In the genomic region with DNA sequence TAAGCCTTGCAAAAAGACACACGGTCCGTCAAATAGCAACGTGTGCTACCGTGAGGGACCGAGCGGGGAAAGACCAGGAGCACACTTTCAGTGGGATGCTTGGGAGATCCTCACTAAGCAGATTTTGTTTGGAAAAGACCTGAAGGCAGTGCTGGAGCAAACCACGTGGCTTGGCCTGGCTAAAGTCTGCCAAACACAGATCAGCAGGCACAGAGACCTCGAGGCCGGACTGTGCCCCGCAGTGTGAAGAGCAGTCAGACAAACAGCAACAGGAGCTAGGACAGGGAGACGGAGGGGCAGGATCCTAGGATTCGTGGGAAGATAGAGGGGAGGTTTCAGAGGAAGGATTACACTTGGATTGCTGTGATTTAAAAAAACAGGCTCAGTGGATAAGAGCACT, we compare ENCODE assay signal across 20 mouse cellular contexts. TPM values are rescaled to one million over a fixed set of nuclear protein-coding genes. Genes with fewer than 3 reads are reported as not detected.
DNase-seq lines count a peak whose midpoint lies in the region; ATAC-seq and TF ChIP-seq lines count a peak whose summit lies in the region.
"Had no signal": no experiment of that assay in that cellular context is flagged by ENCODE, and none has a peak within 500 bp of the region (broad histone marks: within the 10 kb centered on the region; RNA-seq: fewer than 3 reads in every experiment).

No protein-coding gene starts in this region.

- H3K4me1 ChIP-seq in liver, adult 2 months (ENCODE audit: control insufficient read depth, insufficient read depth, low read length) = peaks cover 3% of the 10 kb centered on the region; the same call in 1 of the 2 replicates
- peaks cover 7% of the 10 kb centered on the region for H3K4me1 ChIP-seq in liver, embryonic 12.5 days
- H3K4me1 ChIP-seq: embryonic facial prominence, embryonic 12.5 days; heart, embryonic 12.5 days had no signal

- no peak overlapping the region for H3K9ac ChIP-seq in liver, adult 2 months (ENCODE audit: low read depth, low read length)
- H3K9ac ChIP-seq in liver, embryonic 12.5 days = no peak overlapping the region
- H3K9ac ChIP-seq: embryonic facial prominence, embryonic 12.5 days; forebrain, embryonic 15.5 days; heart, embryonic 12.5 days; hindbrain, embryonic 14.5 days had no signal

- DNase-seq in liver, adult 2 months (ENCODE audit: extremely low read depth, low read depth, low spot score) = peak; percentile 61
- peak; percentile 91 for DNase-seq in kidney, adult 9 months
- DNase-seq in kidney, postnatal 10 days = peak; percentile 65
- peak; percentile 45 for DNase-seq in yolk sac, embryonic 10.5 days (ENCODE audit: low spot score)
- no peak for DNase-seq in ovary, postnatal 36 days (ENCODE audit: low spot score)
- no peak for DNase-seq in gastrocnemius, postnatal 10 days
- DNase-seq: adrenal gland, postnatal 10 days; cerebellum, adult 11 months; cerebellum, adult 8-10 months; cerebellum, postnatal 14 days; gastrocnemius, postnatal 14 days had no signal

- TF ChIP-seq CTCF in liver, adult 2 months (IDR thresholded peaks at IDR 0.05; ENCODE audit: low read depth, low read length) = no peak

- no peak overlapping the region for H3K27ac ChIP-seq in liver, adult 2 months (replicated peaks; ENCODE audit: insufficient read depth, low read depth, low read length)
- no peak overlapping the region for H3K27ac ChIP-seq in liver, embryonic 12.5 days
- H3K27ac ChIP-seq: embryonic facial prominence, embryonic 12.5 days; forebrain, embryonic 15.5 days; hindbrain, embryonic 10.5 days; hindbrain, embryonic 14.5 days had no signal

- H3K79me2 ChIP-seq in liver, adult 2 months (ENCODE audit: control insufficient read depth, insufficient read depth, low read length) = no peaks in the 10 kb centered on the region

- ATAC-seq in liver, embryonic 12.5 days = no peak
- ATAC-seq: forebrain, embryonic 15.5 days had no signal

- 49% methylated on average over 12 of the region's 12 CpGs for WGBS in liver, adult 2 months
- 70% methylated on average over 12 of the region's 12 CpGs for WGBS in liver, embryonic 12.5 days (ENCODE audit: insufficient replicate concordance)

- no peaks in the 10 kb centered on the region for H3K36me3 ChIP-seq in liver, adult 2 months (ENCODE audit: control insufficient read depth, insufficient read depth, low read length)
- no peaks in the 10 kb centered on the region for H3K36me3 ChIP-seq in liver, embryonic 12.5 days
- H3K36me3 ChIP-seq: embryonic facial prominence, embryonic 12.5 days; forebrain, embryonic 15.5 days; heart, embryonic 12.5 days; hindbrain, embryonic 10.5 days had no signal

- no peaks in the 10 kb centered on the region for H3K9me3 ChIP-seq in liver, embryonic 12.5 days (replicated peaks)
- H3K9me3 ChIP-seq: embryonic facial prominence, embryonic 12.5 days; forebrain, embryonic 15.5 days; heart, embryonic 12.5 days; hindbrain, embryonic 10.5 days had no signal

- no peak overlapping the region for H3K4me2 ChIP-seq in liver, embryonic 12.5 days
- H3K4me2 ChIP-seq: embryonic facial prominence, embryonic 12.5 days; forebrain, embryonic 15.5 days; heart, embryonic 12.5 days; hindbrain, embryonic 14.5 days had no signal

- H3K4me3 ChIP-seq in liver, adult 2 months (ENCODE audit: insufficient read depth, low read depth, low read length) = no peak overlapping the region
- no peak overlapping the region for H3K4me3 ChIP-seq in liver, embryonic 12.5 days
- H3K4me3 ChIP-seq: embryonic facial prominence, embryonic 12.5 days; forebrain, embryonic 15.5 days; heart, embryonic 12.5 days; hindbrain, embryonic 10.5 days had no signal

- H3K27me3 ChIP-seq in liver, adult 2 months (ENCODE audit: control insufficient read depth, insufficient read depth, low read length) = no peaks in the 10 kb centered on the region
- peaks cover 57% of the 10 kb centered on the region for H3K27me3 ChIP-seq in liver, embryonic 12.5 days (replicated peaks)
- H3K27me3 ChIP-seq: forebrain, embryonic 15.5 days had no signal

- TF ChIP-seq POLR2A in liver, adult 2 months (IDR thresholded peaks at IDR 0.05; ENCODE audit: extremely low read depth, insufficient read depth, low read length) = no peak

RNA-seq across cellular contexts. Expression of a gene that starts 4.9 kb away (rescaled TPM):
- 5.2 and 6.1 TPM in 2 replicates for total RNA-seq in liver, adult 2 months (2014; rRNA removed)
- polyA plus RNA-seq in liver, adult 2 months (2012; rRNA removed) = 9.1 and 17.9 TPM in 2 replicates
- polyA plus RNA-seq in liver, embryonic 12.5 days (2016; fragmentation: Nextera tagmentation; extraction: Ambion mirVana) = 33.6 and 35.6 TPM in 2 replicates
- 10 to 100 TPM; 14.7 to 18.9 TPM for total RNA-seq in gastrocnemius, postnatal 10 days (2021)

RNA-seq across cellular contexts. Expression of a gene that starts 5.0 kb away (rescaled TPM):
- total RNA-seq in liver, adult 2 months (2014; rRNA removed) = not detected in 2 replicates
- polyA plus RNA-seq in liver, adult 2 months (2012; rRNA removed) = 0.09 TPM in 1 of 2 replicates, not detected in the other
- 0.13 and 0.29 TPM in 2 replicates for polyA plus RNA-seq in liver, embryonic 12.5 days (2016; fragmentation: Nextera tagmentation; extraction: Ambion mirVana)
- under 1 TPM; 0.21 to 0.84 TPM for total RNA-seq in gastrocnemius, postnatal 10 days (2021)
- total RNA-seq: common myeloid progenitor, adult 5-6 weeks; granulocyte monocyte progenitor cell, adult 5-6 weeks; heart, adult 8-10 months had no signal

RNA-seq across cellular contexts. Expression of a gene that starts 5.6 kb away (rescaled TPM):
- 21.6 and 26.3 TPM in 2 replicates for total RNA-seq in liver, adult 2 months (2014; rRNA removed)
- 17.4 and 18.2 TPM in 2 replicates for polyA plus RNA-seq in liver, adult 2 months (2012; rRNA removed)
- 72.3 and 75.5 TPM in 2 replicates for polyA plus RNA-seq in liver, embryonic 12.5 days (2016; fragmentation: Nextera tagmentation; extraction: Ambion mirVana)
- 10 to 100 TPM; 23.5 to 29.5 TPM for total RNA-seq in gastrocnemius, postnatal 10 days (2021)

RNA-seq across cellular contexts. Expression of a gene that starts 11.8 kb away (rescaled TPM):
- not detected in 2 replicates for total RNA-seq in liver, adult 2 months (2014; rRNA removed)
- 0.05 TPM in 2 replicates for polyA plus RNA-seq in liver, adult 2 months (2012; rRNA removed)
- polyA plus RNA-seq in liver, embryonic 12.5 days (2016; fragmentation: Nextera tagmentation; extraction: Ambion mirVana) = 0.05 and 0.10 TPM in 2 replicates
- under 1 TPM; 0.45 to 0.49 TPM for total RNA-seq in gastrocnemius, postnatal 10 days (2021)
- polyA plus RNA-seq: hindbrain, embryonic 14.5 days had no signal

RNA-seq across cellular contexts. Expression of a gene that starts 23.7 kb away (rescaled TPM):
- total RNA-seq in liver, adult 2 months (2014; rRNA removed) = 0.09 and 0.34 TPM in 2 replicates
- 0.44 and 0.52 TPM in 2 replicates for polyA plus RNA-seq in liver, adult 2 months (2012; rRNA removed)
- polyA plus RNA-seq in liver, embryonic 12.5 days (2016; fragmentation: Nextera tagmentation; extraction: Ambion mirVana) = 0.06 and 0.20 TPM in 2 replicates
- 1 to 10 TPM; 1.1 to 2.0 TPM for total RNA-seq in gastrocnemius, postnatal 10 days (2021)
- total RNA-seq: granulocyte monocyte progenitor cell, adult 5-6 weeks had no signal

Comparison
In these comparisons a context has a peak if more than half of its experiments do, and no peak if none do; other contexts are left out.
1. DNase-seq: peak in liver, adult 2 months (single experiment), kidney, adult 9 months (single experiment), kidney, postnatal 10 days (single experiment) and yolk sac, embryonic 10.5 days (single experiment); none in ovary, postnatal 36 days (single experiment) and gastrocnemius, postnatal 10 days (single experiment).